In the genomic region with DNA sequence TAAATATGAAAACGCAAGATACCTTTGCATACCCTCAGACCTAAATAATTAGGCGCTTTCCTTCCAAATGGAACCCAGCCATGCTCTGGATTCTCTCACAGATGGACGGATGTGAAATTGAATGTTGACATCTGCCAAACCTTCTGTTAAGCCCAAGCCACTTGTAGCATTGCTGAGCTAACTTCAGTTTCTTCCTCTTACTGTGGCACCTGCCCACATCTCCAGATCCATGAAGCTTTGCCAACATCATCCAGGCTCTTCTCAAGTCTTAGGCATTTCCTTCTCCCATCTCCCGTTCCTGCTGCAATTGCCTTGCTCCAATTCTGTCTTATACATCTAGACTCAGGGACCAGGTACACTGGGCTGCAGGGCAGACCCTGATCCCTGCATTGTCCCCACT, we compare ENCODE assay signal across 23 mouse cellular contexts. TPM values are rescaled to one million over a fixed set of nuclear protein-coding genes. Genes with fewer than 3 reads are reported as not detected.
A peak's percentile ranks its signal among the peaks of the same experiment; 100 is the strongest.
DNase-seq lines count a peak whose midpoint lies in the region; ATAC-seq lines count a peak whose summit lies in the region.
"Had no signal": no experiment of that assay in that cellular context is flagged by ENCODE, and none has a peak within 500 bp of the region (broad histone marks: within the 10 kb centered on the region; RNA-seq: fewer than 3 reads in every experiment).

No protein-coding gene starts in this region.

- 76% methylated on average over 4 of the region's 4 CpGs for WGBS in forebrain, embryonic 14.5 days
- whole genome bisulfite sequencing in forebrain, embryonic 12.5 days = 89% methylated on average over 4 of the region's 4 CpGs

- peak; percentile 31 for DNase-seq in forebrain, embryonic 14.5 days (ENCODE audit: low spot score)
- DNase-seq in layer of hippocampus, adult 18-20 months (ENCODE audit: low spot score in 2 of 2) = peak; percentile 28 to 67
- no peak for DNase-seq in layer of hippocampus, postnatal 36 days
- DNase-seq in right cerebral cortex, adult 18-20 months = peak; percentile 64
- DNase-seq in right cerebral cortex, postnatal 14 days = no peak
- DNase-seq in right cerebral cortex, postnatal 36 days (ENCODE audit: low spot score in 2 of 2) = peak; percentile 36 to 59
- DNase-seq in thymus, adult 18-20 months = no peak
- DNase-seq: adrenal gland, postnatal 14 days; heart, postnatal 4 days; kidney, adult 11 months; thymus, postnatal 14 days had no signal

- H3K9ac ChIP-seq in forebrain, embryonic 14.5 days (ENCODE audit: low read length) = no peak overlapping the region
- H3K9ac ChIP-seq in forebrain, embryonic 12.5 days = no peak overlapping the region
- H3K9ac ChIP-seq: forebrain, embryonic 15.5 days; limb, embryonic 13.5 days; liver, embryonic 14.5 days had no signal

- H3K4me3 ChIP-seq in forebrain, embryonic 14.5 days (ENCODE audit: low read depth, low read length) = no peak overlapping the region
- H3K4me3 ChIP-seq in forebrain, embryonic 12.5 days (replicated peaks) = no peak overlapping the region
- H3K4me3 ChIP-seq: forebrain, embryonic 15.5 days; limb, embryonic 13.5 days; midbrain, embryonic 10.5 days had no signal

- no peaks in the 10 kb centered on the region for H3K36me3 ChIP-seq in forebrain, embryonic 14.5 days (ENCODE audit: control insufficient read depth, insufficient read depth, low read length)
- no peaks in the 10 kb centered on the region for H3K36me3 ChIP-seq in forebrain, embryonic 12.5 days (replicated peaks)
- H3K36me3 ChIP-seq: forebrain, embryonic 15.5 days; G1E; limb, embryonic 13.5 days; midbrain, embryonic 10.5 days had no signal

- H3K27ac ChIP-seq in forebrain, embryonic 14.5 days (ENCODE audit: low read depth, low read length) = no peak overlapping the region
- H3K27ac ChIP-seq in forebrain, embryonic 12.5 days = no peak overlapping the region
- H3K27ac ChIP-seq: forebrain, embryonic 15.5 days; kidney, postnatal 0 days; limb, embryonic 13.5 days; liver, embryonic 14.5 days; macrophage; midbrain, embryonic 10.5 days had no signal

- no peaks in the 10 kb centered on the region for H3K4me1 ChIP-seq in forebrain, embryonic 14.5 days (ENCODE audit: control insufficient read depth, insufficient read depth, low read length)
- no peaks in the 10 kb centered on the region for H3K4me1 ChIP-seq in forebrain, embryonic 12.5 days
- H3K4me1 ChIP-seq: forebrain, embryonic 15.5 days; limb, embryonic 13.5 days; midbrain, embryonic 10.5 days had no signal

- no peak overlapping the region for H3K4me2 ChIP-seq in forebrain, embryonic 14.5 days (ENCODE audit: low read length)
- H3K4me2 ChIP-seq in forebrain, embryonic 12.5 days = no peak overlapping the region
- H3K4me2 ChIP-seq: forebrain, embryonic 15.5 days; limb, embryonic 13.5 days had no signal

- no peaks in the 10 kb centered on the region for H3K9me3 ChIP-seq in forebrain, embryonic 14.5 days (replicated peaks; ENCODE audit: control insufficient read depth, low read length)
- H3K9me3 ChIP-seq in forebrain, embryonic 12.5 days = no peaks in the 10 kb centered on the region
- H3K9me3 ChIP-seq: forebrain, embryonic 15.5 days; limb, embryonic 13.5 days; midbrain, embryonic 10.5 days had no signal

- no peaks in the 10 kb centered on the region for H3K27me3 ChIP-seq in forebrain, embryonic 14.5 days (replicated peaks; ENCODE audit: control insufficient read depth, insufficient read depth, low read length)
- H3K27me3 ChIP-seq in forebrain, embryonic 12.5 days = no peaks in the 10 kb centered on the region
- H3K27me3 ChIP-seq: forebrain, embryonic 15.5 days; limb, embryonic 13.5 days had no signal

- no peak for ATAC-seq in forebrain, embryonic 14.5 days
- ATAC-seq in forebrain, embryonic 12.5 days (ENCODE audit: low FRiP score) = no peak
- ATAC-seq: activated CD4-positive, CD25-positive, alpha-beta regulatory T cell, adult 4 months; forebrain, embryonic 15.5 days had no signal

RNA-seq across cellular contexts. Expression of a gene that starts 6.8 kb away (rescaled TPM):
- 3.1 and 3.2 TPM in 2 replicates for polyA plus RNA-seq in forebrain, embryonic 14.5 days (2014; fragmentation: Nextera tagmentation; extraction: Ambion mirVana)
- polyA plus RNA-seq in forebrain, embryonic 12.5 days (2016; fragmentation: Nextera tagmentation; extraction: Ambion mirVana) = 1.3 and 2.1 TPM in 2 replicates
- total RNA-seq in layer of hippocampus, adult 18-20 months (2021) = 100 to 1,000 TPM; 120 to 122 TPM
- 100 to 1,000 TPM in 1 of 2 experiments, 10 to 100 TPM in 1; 66.3 to 110 TPM for total RNA-seq in layer of hippocampus, postnatal 36 days (2021)
- total RNA-seq: common myeloid progenitor, adult 5-6 weeks; granulocyte monocyte progenitor cell, adult 5-6 weeks; monocyte, adult 5-6 weeks had no signal
- polyA plus RNA-seq: activated CD4-positive, CD25-positive, alpha-beta regulatory T cell, adult 4 months; G1E had no signal

Comparison
In these comparisons a context has a peak if more than half of its experiments do, and no peak if none do; other contexts are left out.
1. DNase-seq: peak in forebrain, embryonic 14.5 days (single experiment), layer of hippocampus, adult 18-20 months (2 of 2), right cerebral cortex, adult 18-20 months (single experiment) and right cerebral cortex, postnatal 36 days (2 of 2); none in layer of hippocampus, postnatal 36 days (0 of 2), right cerebral cortex, postnatal 14 days (single experiment) and thymus, adult 18-20 months (0 of 2).